Mouse (Mus musculus): ENCODE results near the gene Rad23b. TPM values are rescaled to one million over a fixed set of nuclear protein-coding genes. Genes with fewer than 3 reads are reported as not detected.

Rad23b gene
- polyA plus RNA-seq, 1 experiment, result 153 TPM

DNA sequence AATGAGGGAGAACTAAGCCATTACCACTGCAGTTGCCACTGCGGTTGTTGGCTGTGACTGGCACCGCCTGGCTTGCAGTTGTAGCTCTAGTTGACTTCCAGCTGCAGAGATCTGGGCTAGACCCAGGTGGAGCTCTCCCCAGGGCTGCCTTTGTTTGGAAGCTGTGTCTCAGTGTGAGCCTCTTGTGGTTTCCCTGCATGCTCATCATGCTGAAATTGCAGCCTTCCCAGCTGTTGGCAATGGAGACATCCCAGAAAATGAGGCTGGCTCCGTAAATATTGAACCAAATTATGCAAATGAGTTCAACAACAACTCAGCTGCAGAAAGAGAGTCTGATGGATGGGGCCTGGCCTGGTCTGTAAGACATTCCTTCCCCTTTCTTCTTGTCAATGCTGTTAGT, 66.0 kb downstream of the Rad23b start:
- Histone ChIP-seq H3K4me3 (ENCODE audit: insufficient read depth, low read length) (no peak overlapping the region), H3K27ac (ENCODE audit: insufficient read depth, low read length) (no peak overlapping the region)
- no peak for TF ChIP-seq CTCF (IDR thresholded peaks at IDR 0.05; ENCODE audit: extremely low read depth, insufficient read depth, low read length)
- no peak for TF ChIP-seq POLR2A (IDR thresholded peaks at IDR 0.05; ENCODE audit: extremely low read depth, insufficient read depth, low read length)

DNA sequence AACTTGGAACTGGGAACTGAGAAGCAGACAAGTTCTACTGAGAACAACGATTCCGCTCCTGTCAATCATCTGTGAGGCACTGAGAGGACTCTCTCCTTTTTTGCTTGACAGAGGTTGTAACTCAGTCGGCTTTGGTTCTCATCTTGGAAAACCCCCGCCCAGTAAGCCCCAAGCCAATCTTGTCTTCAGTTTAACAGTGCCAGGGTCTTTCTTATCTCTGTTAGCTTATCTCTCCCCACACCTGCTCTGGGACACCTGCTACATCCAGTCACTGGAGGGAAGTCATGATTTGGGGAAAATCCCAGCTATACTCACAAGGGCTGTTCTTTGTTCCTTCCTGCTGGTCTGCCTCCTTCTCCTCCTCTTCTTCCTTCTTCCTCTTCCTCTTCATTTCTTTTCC, 76.4 kb downstream of the Rad23b start:
- Histone ChIP-seq H3K4me3 (ENCODE audit: insufficient read depth, low read length) (no peak overlapping the region), H3K27ac (ENCODE audit: insufficient read depth, low read length) (no peak overlapping the region), H3K4me1 (ENCODE audit: control insufficient read depth, insufficient read depth, low read length) (no peaks in the 10 kb centered on the region)
- TF ChIP-seq CTCF (IDR thresholded peaks at IDR 0.05; ENCODE audit: extremely low read depth, insufficient read depth, low read length) (no peak), POLR2A (IDR thresholded peaks at IDR 0.05; ENCODE audit: extremely low read depth, insufficient read depth, low read length) (no peak)

More for the DNA sequence above, 66.0 kb downstream of the Rad23b start:
- no peaks in the 10 kb centered on the region for H3K4me1 ChIP-seq (ENCODE audit: control insufficient read depth, insufficient read depth, low read length)

Other genes starting within 250 kb of the Rad23b start
- gene Klf4, start 182.4 kb downstream of the Rad23b start, polyA plus RNA-seq (2012; rRNA removed), result 4.2 and 4.3 TPM in 2 replicates